Mouse (Mus musculus): ENCODE measurements at regions not wholly inside any gene's neighbourhood (a gene's known extent, or its start where the extent isn't known, plus 50 kb on each side); places are given as distances from the start of the nearest gene placed in this dataset.

DNA sequence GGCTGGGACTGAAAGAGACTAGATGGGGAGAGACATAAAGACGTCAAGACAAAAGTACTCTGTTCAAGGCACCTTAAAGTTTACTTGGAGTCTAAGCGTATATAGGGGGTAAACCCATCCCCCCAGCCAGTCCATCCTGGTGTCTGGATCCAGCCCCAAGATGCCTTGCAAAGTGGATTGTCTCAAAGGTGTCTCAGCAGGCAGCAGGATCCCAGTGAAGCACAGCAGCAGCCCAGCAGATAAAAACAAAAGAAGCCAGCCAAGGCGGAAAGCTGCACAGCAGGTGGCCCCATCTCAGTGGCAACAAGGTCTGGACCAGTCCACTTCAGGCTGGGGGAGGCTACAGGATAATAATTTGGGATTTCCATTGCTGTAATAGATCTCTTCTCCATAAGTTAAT, 72.0 kb upstream of the Col5a2 start:
- DNase-seq = no peak

DNA sequence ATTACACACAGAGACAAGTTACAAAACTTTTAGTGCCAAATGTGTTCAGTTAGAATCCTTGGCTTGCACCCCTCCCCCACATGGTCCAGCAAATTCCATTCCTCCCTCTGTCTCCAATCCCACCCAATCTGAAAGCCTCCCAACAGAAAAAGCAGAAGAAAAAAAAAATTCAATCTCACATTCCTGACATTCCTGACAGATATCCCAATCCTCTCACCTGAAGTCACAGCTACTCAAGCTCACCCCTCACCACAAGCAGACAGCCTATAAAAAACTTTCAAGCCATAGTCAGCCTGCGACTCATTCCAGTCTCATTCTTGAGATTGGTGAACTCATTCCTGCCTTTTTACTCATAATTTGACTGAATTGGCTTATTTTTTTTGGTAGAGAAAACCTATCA, 77.4 kb upstream of the Col5a2 start:
- no peak for DNase-seq

DNA sequence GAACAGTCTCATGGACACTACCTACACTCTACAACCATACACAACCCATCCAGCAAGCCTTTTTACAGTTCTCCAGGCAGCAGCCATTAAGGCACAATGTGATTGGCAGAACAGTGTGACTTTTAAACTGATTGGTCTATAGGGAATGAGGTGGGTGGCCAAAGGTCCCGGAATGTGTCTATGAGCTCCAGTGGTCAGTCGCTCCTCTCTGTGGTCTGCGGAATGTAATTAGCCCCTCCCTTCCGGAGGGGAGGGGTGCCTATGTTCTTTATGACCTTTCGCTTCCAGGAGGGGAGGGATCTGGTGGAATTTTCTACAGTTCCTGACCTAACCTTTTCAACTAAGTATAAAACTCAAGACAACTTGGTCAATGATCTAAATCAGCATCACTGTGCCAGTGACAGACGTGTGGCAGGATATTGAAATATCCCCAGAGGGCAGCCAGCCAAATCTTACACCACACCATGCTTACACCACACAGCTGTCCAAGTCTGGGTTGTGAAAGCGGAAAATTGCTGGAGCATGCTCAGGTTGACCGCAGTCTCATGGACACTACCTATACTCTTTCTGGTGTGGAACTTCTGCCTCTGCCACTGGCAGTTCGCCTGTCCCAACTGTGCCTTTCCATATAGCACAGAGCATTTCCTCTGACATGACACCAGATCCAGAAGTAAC, 84.4 kb upstream of the Col5a2 start:
- peak; percentile 34 for DNase-seq

DNA sequence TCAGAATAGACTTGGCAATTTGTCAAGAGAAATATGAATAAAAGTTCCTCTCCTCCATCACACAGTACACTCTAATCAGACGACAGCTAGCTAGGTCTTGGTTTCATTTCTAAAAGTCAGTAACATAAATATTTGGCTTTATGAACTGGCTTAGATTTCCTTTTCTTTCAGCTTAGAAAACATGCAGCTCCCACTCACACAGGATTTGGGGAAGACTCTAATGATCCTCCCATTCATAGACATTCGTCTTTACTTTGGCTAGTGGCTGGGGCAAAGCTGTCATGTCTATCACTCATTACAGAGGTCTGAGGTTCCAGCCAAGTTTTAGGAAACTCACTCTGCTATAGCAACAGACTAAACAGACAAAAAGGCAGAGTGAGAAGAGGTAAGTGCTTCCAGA, 94.2 kb upstream of the Col5a2 start:
- DNase-seq = no peak

GRCm38 (mm10) chr1:45599421-45599820, 96.3 kb upstream of the Col5a2 start:
- DNase-seq = no peak

GRCm38 (mm10) chr1:45600011-45600410, 96.9 kb upstream of the Col5a2 start:
- DNase-seq = no peak

DNA sequence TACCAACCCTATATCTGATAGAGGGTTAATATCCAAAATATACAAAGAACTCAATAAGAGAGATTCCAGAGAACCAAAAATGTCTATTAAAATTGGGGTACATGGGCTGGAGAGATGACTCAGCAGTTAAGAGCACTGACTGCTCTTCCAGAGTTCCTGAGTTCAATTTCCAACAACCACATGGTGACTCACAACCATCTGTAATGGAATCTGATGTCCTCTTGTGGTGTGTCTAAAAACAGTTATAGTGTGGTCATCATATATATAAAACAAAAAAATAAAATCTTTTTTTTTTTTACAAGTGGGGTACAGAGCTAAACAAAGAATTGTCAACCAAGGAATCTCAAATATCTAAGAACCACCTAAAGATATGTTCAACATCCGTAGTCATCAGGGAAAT, 102.5 kb upstream of the Col5a2 start:
- DNase-seq = no peak

DNA sequence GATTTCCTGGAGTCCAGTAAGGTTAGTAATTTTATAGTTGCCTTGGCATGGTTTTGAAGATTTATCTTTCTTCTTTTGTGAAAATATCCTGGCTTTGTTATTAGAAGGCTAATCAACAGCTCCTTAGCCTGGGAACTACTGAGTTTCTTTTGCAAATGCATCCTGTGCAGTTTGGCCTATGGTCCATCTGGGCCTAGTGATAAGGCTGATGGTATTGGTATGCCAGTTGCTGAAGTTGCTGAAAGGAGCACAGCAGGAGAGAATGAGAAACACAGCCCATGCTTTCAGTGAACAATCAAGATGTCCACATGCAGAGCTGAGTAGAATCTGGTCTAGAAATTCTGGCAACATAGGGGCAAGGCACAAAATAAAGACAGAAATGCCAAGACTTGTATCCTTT, 105.2 kb upstream of the Col5a2 start:
- no peak for DNase-seq

GRCm38 (mm10) chr1:45619008-45619407, 115.9 kb upstream of the Col5a2 start:
- no peak for DNase-seq

GRCm38 (mm10) chr1:45625921-45626320, 122.8 kb upstream of the Col5a2 start:
- DNase-seq = no peak

DNA sequence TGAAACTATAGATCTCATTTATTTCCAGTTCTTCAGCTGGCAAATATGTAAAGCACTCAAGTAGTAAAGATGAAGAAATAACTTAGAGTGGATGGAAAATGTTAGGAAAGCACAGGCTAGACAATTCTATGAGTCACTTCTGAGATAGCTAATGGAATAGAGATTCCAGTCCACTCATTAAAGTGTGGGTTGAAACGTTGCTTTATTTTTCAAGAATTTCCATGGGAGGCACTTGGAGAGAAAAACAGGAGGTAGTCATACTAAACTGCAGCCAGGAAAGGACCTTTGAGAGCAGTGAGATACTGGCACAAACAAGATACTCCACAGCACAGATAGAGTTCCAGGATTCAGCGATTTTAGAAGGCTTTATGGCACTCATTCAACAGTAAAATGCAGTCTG, 123.7 kb upstream of the Col5a2 start:
- DNase-seq = no peak

- peak; percentile 61 for DNase-seq
These were observed 124.8 kb upstream of the Col5a2 start for GRCm38 (mm10) chr1:45627840-45628239.

DNA sequence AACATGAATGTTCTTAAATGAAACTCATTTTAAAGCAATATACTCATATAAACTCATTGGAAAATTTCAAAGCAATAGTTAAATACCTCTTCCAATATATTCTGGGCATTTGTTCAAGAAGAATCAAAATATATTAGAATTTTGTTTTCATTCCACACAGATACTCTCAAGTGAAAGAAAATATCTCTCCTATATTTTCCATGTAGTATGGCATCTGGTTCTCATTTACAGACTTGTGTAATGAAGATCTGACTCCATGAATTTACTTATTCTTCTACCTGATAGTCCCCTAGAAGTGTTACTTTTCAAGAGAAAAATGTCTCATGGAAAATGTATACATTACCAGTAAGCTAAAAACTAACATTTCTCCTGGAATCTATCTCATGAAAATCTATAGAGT, 144.2 kb upstream of the Col5a2 start:
- DNase-seq = no peak

GRCm38 (mm10) chr1:45653248-45653647, 141.7 kb upstream of the Wdr75 start:
- DNase-seq = no peak

- no peak for DNase-seq
These were observed 131.0 kb upstream of the Wdr75 start for GRCm38 (mm10) chr1:45663882-45664520.

GRCm38 (mm10) chr1:45672443-45673156, 122.4 kb upstream of the Wdr75 start:
- peak; percentile 78 for DNase-seq

GRCm38 (mm10) chr1:45675771-45676439, 119.1 kb upstream of the Wdr75 start:
- DNase-seq = peak; percentile 8

DNA sequence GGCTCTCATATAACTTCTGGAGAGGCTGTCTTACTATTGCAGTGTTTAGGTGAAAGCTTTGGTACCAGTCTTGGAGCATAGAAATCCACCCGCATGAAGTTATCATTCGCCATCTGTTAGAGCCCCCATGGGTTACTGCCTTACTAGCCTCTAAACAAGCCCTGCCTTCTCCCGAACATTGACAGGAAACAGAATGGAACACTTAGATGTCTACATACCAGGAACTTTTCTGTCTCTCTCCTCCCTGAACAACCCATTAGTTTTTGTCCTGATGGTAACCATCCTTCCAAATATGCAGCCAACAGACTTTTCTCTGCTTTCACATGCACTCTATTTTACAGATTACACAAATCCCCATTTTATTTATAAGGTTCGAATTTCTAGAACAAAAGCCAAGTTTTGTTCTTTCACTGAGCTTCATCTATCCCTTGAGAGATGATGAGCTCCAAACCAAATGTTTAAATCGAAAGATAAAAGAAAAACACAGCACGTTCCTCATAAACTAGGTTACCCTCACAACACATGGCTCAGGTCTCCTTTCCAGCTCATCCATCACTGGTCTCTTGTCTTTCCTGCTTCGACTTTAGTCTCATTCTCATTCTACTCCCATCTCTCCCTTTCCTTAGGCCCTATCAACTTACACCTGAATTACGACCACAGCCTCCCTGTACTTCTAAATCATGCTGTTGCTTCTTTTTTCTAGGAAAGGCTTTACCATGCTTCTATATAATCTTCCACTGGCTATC, 114.8 kb upstream of the Wdr75 start:
- no peak for DNase-seq

- no peak for DNase-seq
These were observed 94.1 kb upstream of the Wdr75 start for GRCm38 (mm10) chr1:45700893-45701292.

GRCm38 (mm10) chr1:45701516-45701915, 93.5 kb upstream of the Wdr75 start:
- no peak for DNase-seq

- DNase-seq = no peak
These were observed 71.6 kb upstream of the Wdr75 start for GRCm38 (mm10) chr1:45723369-45723768.

- no peak for DNase-seq
These were observed 62.0 kb upstream of the Wdr75 start for GRCm38 (mm10) chr1:45732958-45733357.

- no peak for DNase-seq
These were observed 49.8 kb upstream of the Wdr75 start for GRCm38 (mm10) chr1:45745136-45745535.

Data from kidney, postnatal 10 days (tissue).